Mouse (Mus musculus) heart, embryonic 14.5 days (tissue): ENCODE measurements at regions not wholly inside any gene's neighbourhood (a gene's known extent, or its start where the extent isn't known, plus 50 kb on each side); places are given as distances from the start of the nearest gene placed in this dataset.

Source experiments
- ATAC-seq: fragments of 200-750 bp; cut with Nextera tagmentation; 2 replicates; pipeline ENCODE4 v1.8.0; 2017; ENCODE audit warnings: low read depth, moderate TSS enrichment; ENCODE audit not compliant: insufficient number of reproducible peaks, insufficient read depth, low FRiP score
- H3K27ac ChIP-seq, 2 experiments: fragments of 200-500 bp in 1 of 2; fragments of 300-500 bp in 1 of 2; sonication (generic) in 1 of 2; replicated peaks in 1 of 2; 2 replicates each; pipeline ENCODE4 v1.5.1; 2012 to 2014; ENCODE audit warnings: low read depth in 2 of 2, low read length in 2 of 2, control low read depth in 1 of 2, mild to moderate bottlenecking in 1 of 2, mixed read lengths in 1 of 2; ENCODE audit not compliant: control insufficient read depth in 1 of 2, insufficient read depth in 1 of 2
- H3K27me3 ChIP-seq: fragments of 300-500 bp; sonication (generic); 2 replicates; pipeline ENCODE4 v1.6.1; 2014; ENCODE audit warnings: mild to moderate bottlenecking, low read length, control low read depth; ENCODE audit not compliant: control insufficient read depth, insufficient read depth
- H3K36me3 ChIP-seq: fragments of 300-500 bp; sonication (generic); 2 replicates; pipeline ENCODE4 v1.6.1; 2014; ENCODE audit warnings: mild to moderate bottlenecking, control low read depth, low read length, mixed read lengths; ENCODE audit not compliant: control insufficient read depth, insufficient read depth
- H3K4me1 ChIP-seq, 2 experiments: fragments of 200-500 bp in 1 of 2; fragments of 300-500 bp in 1 of 2; sonication (generic) in 1 of 2; 2 replicates each; pipeline ENCODE4 v1.6.1; 2012 to 2014; ENCODE audit warnings: low read length in 2 of 2, control low read depth in 1 of 2, mixed read lengths in 1 of 2; ENCODE audit not compliant: control insufficient read depth in 2 of 2, insufficient read depth in 2 of 2
- H3K4me2 ChIP-seq: fragments of 300-500 bp; sonication (generic); 2 replicates; pipeline ENCODE4 v1.6.1; 2014; ENCODE audit warnings: mild to moderate bottlenecking, low read length
- H3K4me3 ChIP-seq, 2 experiments: fragments of 200-500 bp in 1 of 2; fragments of 300-500 bp in 1 of 2; sonication (generic) in 1 of 2; 2 replicates each; pipeline ENCODE4 v1.5.1; 2012 to 2014; ENCODE audit warnings: low read length in 2 of 2, mild to moderate bottlenecking in 2 of 2, control low read depth in 1 of 2, low read depth in 1 of 2, moderate library complexity in 1 of 2; ENCODE audit not compliant: control insufficient read depth in 1 of 2, insufficient read depth in 1 of 2
- H3K9ac ChIP-seq: fragments of 300-500 bp; sonication (generic); 2 replicates; pipeline ENCODE4 v1.6.1; 2014; ENCODE audit warnings: mild to moderate bottlenecking, low read length
- H3K9me3 ChIP-seq: fragments of 300-500 bp; sonication (generic); 2 replicates; pipeline ENCODE4 v1.6.1; 2016; ENCODE audit warnings: low read length, control low read depth; ENCODE audit not compliant: control insufficient read depth
- WGBS: fragments of 180-500 bp; shearing (Covaris S2); extraction: QIAGEN DNeasy Blood & Tissue Kit; methylation state at CpG from one replicate; pipeline ENCODE4 v1.1.7; 2014; 5-methylcytosine and 5-hydroxymethylcytosine counted together

GRCm38 (mm10) chr13:97651761-97652160 lies 108.7 kb downstream of the Gm10260 start:
- Histone ChIP-seq H3K4me1 (no peaks in the 10 kb centered on the region; a peak in 1 of 4 replicates), H3K36me3 (no peaks in the 10 kb centered on the region), H3K4me3 (no peak overlapping the region), H3K27ac (no peak overlapping the region), H3K27me3 (no peaks in the 10 kb centered on the region), H3K9ac (no peak overlapping the region), H3K4me2 (no peak overlapping the region), H3K9me3 (no peaks in the 10 kb centered on the region)
- no peak for ATAC-seq
- WGBS, result 76% methylated on average over 9 of the region's 9 CpGs

GRCm38 (mm10) chr13:97651176-97651575 lies 109.3 kb downstream of the Gm10260 start:
- WGBS, result 89% methylated on average over 5 of the region's 5 CpGs
- H3K4me1 ChIP-seq, result peaks cover 2 to 5% of the 10 kb centered on the region in 2 experiments

DNA sequence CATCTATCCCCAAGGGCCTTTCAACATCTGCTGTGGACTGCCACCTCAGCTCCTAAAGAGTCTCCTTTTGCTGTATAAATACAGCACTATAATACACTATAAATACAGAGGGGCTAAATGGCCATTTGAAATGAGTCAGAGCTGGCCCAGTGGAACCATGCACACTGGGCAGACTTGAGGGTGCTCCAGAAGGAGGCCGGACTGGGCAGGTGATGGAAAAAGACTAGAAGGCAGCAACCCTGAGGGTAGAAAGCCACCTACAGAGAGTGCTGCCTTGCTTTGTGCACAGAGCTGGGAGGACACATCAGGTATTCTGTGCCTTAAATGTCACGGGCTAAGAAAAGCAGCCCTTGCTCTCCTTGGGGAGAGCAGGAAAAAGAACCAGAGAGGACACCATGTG lies 110.2 kb downstream of the Gm10260 start:
- Histone ChIP-seq H3K27ac (no peak overlapping the region), H3K4me1 (peaks cover 9 to 14% of the 10 kb centered on the region in 2 experiments), H3K27me3 (no peaks in the 10 kb centered on the region), H3K9ac (no peak overlapping the region), H3K4me2 (no peak overlapping the region), H3K9me3 (no peaks in the 10 kb centered on the region), H3K4me3 (no peak overlapping the region), H3K36me3 (no peaks in the 10 kb centered on the region)
- 88% methylated on average over 2 of the region's 2 CpGs for WGBS
- ATAC-seq, result no peak

More at GRCm38 (mm10) chr13:97651176-97651575, 109.3 kb downstream of the Gm10260 start:
- Histone ChIP-seq H3K36me3 (no peaks in the 10 kb centered on the region), H3K9me3 (no peaks in the 10 kb centered on the region), H3K4me2 (no peak overlapping the region), H3K27ac (no peak overlapping the region), H3K9ac (no peak overlapping the region), H3K4me3 (no peak overlapping the region), H3K27me3 (no peaks in the 10 kb centered on the region)
- ATAC-seq, result no peak

DNA sequence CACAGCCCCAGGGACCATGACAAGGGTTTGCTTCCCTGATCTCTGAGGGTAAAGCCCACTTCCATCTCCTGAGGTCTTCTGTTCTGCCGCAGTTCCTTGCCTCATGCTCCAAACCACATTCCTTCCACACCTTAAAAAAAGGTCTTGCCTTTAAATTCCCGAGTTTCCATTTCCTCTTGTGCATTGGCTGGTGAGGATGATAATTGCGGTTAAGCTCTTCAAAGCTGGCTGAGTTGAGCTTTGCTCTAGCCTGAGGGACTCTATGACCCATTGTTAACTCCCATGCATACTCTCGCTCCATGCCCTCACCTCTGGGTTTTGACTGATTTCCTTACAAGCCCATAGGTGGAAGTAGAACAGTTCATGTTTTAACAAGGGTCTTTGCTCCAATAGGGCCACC lies 112.9 kb downstream of the Gm10260 start:
- no peak for ATAC-seq
- WGBS, result 73% methylated on average over 4 of the region's 4 CpGs
- Histone ChIP-seq H3K4me3 (no peak overlapping the region), H3K27me3 (no peaks in the 10 kb centered on the region), H3K9ac (no peak overlapping the region), H3K27ac (no peak overlapping the region), H3K4me1 (peaks cover 10 to 14% of the 10 kb centered on the region in 2 experiments), H3K36me3 (no peaks in the 10 kb centered on the region), H3K9me3 (no peaks in the 10 kb centered on the region), H3K4me2 (no peak overlapping the region)

DNA sequence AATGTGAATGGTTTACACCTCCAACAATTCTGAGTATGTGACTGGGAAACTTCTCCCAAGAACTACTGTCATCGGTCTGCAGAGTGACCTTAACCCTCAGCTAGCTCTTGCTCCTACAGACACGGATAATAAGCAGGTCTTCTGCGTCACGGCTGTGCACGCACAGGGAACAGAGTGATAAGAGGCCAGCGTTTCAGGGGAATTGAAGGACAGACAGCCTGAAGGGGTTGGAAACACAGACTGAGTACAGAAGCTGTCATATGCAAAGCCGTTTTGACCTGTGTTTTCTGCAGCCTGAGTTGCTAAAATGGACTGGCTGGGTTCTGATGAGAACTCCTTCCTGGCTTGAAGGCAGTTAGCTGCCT lies 114.4 kb downstream of the Gm10260 start:
- no peak for ATAC-seq
- H3K27me3 ChIP-seq, result no peaks in the 10 kb centered on the region
- WGBS, result 2% methylated on average over 7 of the region's 7 CpGs
- H3K36me3 ChIP-seq, result no peaks in the 10 kb centered on the region
- H3K9me3 ChIP-seq, result no peaks in the 10 kb centered on the region
- H3K9ac ChIP-seq, result 0 out of 2 replicates have a peak overlapping the region, but pooled peaks have one; percentile 0
- peaks cover 10 to 14% of the 10 kb centered on the region in 2 experiments for H3K4me1 ChIP-seq
- H3K4me2 ChIP-seq, result peak overlapping the region; percentile 38
- H3K4me3 ChIP-seq, result no peak overlapping the region
- H3K27ac ChIP-seq, result peak overlapping the region; percentile 58 to 67

DNA sequence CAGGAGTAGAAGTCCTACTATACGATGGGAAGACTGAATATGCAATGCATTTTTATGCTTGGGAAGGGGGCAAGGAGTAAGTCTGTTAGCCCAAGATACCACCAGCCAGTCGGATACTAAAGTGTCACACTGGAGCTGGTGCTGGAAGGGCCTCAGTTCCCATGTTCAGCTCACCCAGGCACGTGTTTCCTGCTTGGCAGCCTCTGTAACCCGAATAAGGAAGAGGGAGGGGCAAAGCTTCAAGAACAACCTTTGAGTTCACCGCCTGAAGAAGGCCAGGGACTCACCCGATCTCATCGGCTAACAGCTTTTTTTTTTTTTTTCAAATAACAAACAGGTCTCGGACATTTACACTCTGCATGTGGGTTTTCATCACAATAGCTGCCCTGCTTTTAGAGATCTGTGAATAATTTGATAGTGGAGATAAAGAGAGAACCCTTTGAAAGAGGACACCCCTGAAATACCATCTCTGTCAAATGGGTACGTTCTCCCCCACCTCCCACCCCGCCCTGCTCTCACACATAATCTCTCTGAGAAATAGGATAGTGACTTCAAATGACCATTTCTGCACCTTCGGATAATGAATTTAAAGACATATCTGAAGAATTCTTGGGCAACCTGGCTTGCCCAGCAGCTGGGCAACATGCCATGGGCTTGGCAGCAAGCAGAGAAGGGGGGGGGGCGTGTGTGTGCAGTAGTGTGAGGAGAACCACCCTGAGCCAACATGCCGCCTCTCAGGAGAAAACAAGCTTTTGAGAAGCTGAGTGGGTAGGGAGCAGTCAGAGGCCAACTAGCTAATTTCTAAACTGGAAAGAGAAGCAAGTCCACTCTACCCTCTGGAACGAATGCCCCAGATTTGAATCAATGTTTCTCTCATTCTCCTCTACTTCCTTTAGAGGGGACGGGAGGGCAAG lies 115.1 kb downstream of the Gm10260 start:
- Histone ChIP-seq H3K4me1 (peaks cover 10 to 21% of the 10 kb centered on the region in 2 experiments), H3K9ac (0 out of 2 replicates have a peak overlapping the region, but pooled peaks have one; percentile 0), H3K4me2 (peak overlapping the region; percentile 38; the same call in 1 of the 2 replicates), H3K36me3 (no peaks in the 10 kb centered on the region), H3K9me3 (no peaks in the 10 kb centered on the region), H3K27ac (peak overlapping the region; percentile 58 to 67), H3K27me3 (no peaks in the 10 kb centered on the region), H3K4me3 (no peak overlapping the region)
- 33% methylated on average over 15 of the region's 15 CpGs for WGBS
- ATAC-seq, result no peak

- WGBS, result 15% methylated on average over 3 of the region's 3 CpGs
- no peaks in the 10 kb centered on the region for H3K36me3 ChIP-seq
- no peaks in the 10 kb centered on the region for H3K9me3 ChIP-seq
- no peak overlapping the region for H3K9ac ChIP-seq
- H3K27me3 ChIP-seq, result no peaks in the 10 kb centered on the region
- 0 out of 2 replicates have a peak overlapping the region, but pooled peaks have one; percentile 8 for H3K4me2 ChIP-seq
- no peak overlapping the region for H3K4me3 ChIP-seq
- H3K4me1 ChIP-seq, result peaks cover 6 to 8% of the 10 kb centered on the region in 2 experiments
- ATAC-seq, result no peak
- H3K27ac ChIP-seq, result no peak overlapping the region
Observed at GRCm38 (mm10) chr13:97640236-97640635, 120.2 kb downstream of the Gm10260 start.
